ENCODE assay signal across 20 mouse cellular contexts in the genomic region with DNA sequence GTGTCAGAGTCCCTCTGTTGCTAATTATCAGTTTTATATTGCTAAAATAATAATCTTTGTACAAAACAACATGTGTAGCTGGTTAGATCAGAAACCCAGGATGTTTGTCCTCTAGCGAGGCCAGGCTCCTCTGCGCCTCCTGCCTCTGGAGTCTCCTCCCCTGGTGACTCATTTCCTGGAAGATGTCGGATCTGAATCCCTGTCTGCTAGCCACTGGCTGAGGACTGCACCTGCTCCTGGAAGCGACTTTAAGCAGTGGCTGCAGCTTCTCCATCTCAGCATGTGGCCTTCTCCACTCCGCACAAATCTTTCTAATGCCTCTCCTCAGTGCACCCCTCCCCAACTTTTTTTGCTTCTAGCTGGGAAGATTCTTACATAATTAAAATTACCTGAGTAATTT.
DNase-seq lines count a peak whose midpoint lies in the region; ATAC-seq and TF ChIP-seq lines count a peak whose summit lies in the region.
"Had no signal": no experiment of that assay in that cellular context is flagged by ENCODE, and none has a peak within 500 bp of the region (broad histone marks: within the 10 kb centered on the region; RNA-seq: fewer than 3 reads in every experiment).

No protein-coding gene starts in this region.

- no peak overlapping the region for H3K27ac ChIP-seq in lung, embryonic 14.5 days (ENCODE audit: low read depth)
- H3K27ac ChIP-seq in layer of hippocampus, adult 2 months, result no peak overlapping the region
- H3K27ac ChIP-seq: embryonic facial prominence, embryonic 13.5 days; hindbrain, postnatal 0 days; liver, embryonic 14.5 days had no signal

- TF ChIP-seq CTCF in lung, embryonic 14.5 days (IDR thresholded peaks at IDR 0.05; ENCODE audit: low read depth), result no peak
- TF ChIP-seq CTCF in layer of hippocampus, adult 2 months (conservative IDR thresholded peaks at IDR 0.05), result no peak

- peak; percentile 44; the same call in 1 of the 2 replicates for ATAC-seq in lung, embryonic 14.5 days (ENCODE audit: insufficient read depth)

- no peaks in the 10 kb centered on the region for H3K27me3 ChIP-seq in lung, embryonic 14.5 days (ENCODE audit: insufficient read depth, low read length)
- H3K27me3 ChIP-seq: embryonic facial prominence, embryonic 13.5 days; limb, embryonic 12.5 days; neural tube, embryonic 13.5 days had no signal

- H3K9me3 ChIP-seq in lung, embryonic 14.5 days (ENCODE audit: low read depth, low read length), result no peaks in the 10 kb centered on the region
- H3K9me3 ChIP-seq: embryonic facial prominence, embryonic 13.5 days; G1E; limb, embryonic 12.5 days; neural tube, embryonic 13.5 days had no signal

- H3K4me2 ChIP-seq in lung, embryonic 14.5 days, result no peak overlapping the region
- H3K4me2 ChIP-seq: embryonic facial prominence, embryonic 13.5 days; limb, embryonic 12.5 days; neural tube, embryonic 13.5 days had no signal

- H3K4me3 ChIP-seq in lung, embryonic 14.5 days (ENCODE audit: low read depth, low read length), result no peak overlapping the region
- no peak overlapping the region for H3K4me3 ChIP-seq in layer of hippocampus, adult 2 months
- H3K4me3 ChIP-seq: embryonic facial prominence, embryonic 13.5 days; limb, embryonic 12.5 days; neural tube, embryonic 13.5 days had no signal

- H3K9ac ChIP-seq in lung, embryonic 14.5 days, result no peak overlapping the region
- H3K9ac ChIP-seq: embryonic facial prominence, embryonic 13.5 days; limb, embryonic 12.5 days; liver, embryonic 14.5 days; neural tube, embryonic 13.5 days had no signal

- 55% methylated on average over 5 of the region's 5 CpGs for WGBS in lung, embryonic 14.5 days

- H3K4me1 ChIP-seq in lung, embryonic 14.5 days (ENCODE audit: insufficient read depth), result no peaks in the 10 kb centered on the region
- H3K4me1 ChIP-seq: embryonic facial prominence, embryonic 13.5 days had no signal

- peak; percentile 23 for DNase-seq in embryo, embryonic 11 days
- DNase-seq in embryo, embryonic 10.5 days (ENCODE audit: low spot score), result no peak
- no peak for DNase-seq in lung, embryonic 14.5 days
- no peak for DNase-seq in lung, postnatal 36 days
- peak; percentile 48 for DNase-seq in adrenal gland, postnatal 14 days
- DNase-seq in thymus, postnatal 0 days (ENCODE audit: low spot score), result no peak
- DNase-seq in layer of hippocampus, adult 2 months (ENCODE audit: low spot score in 2 of 2), result no peak
- DNase-seq: gastrocnemius, postnatal 10 days; kidney, adult 2 months; kidney, postnatal 14 days; layer of hippocampus, adult 9-11 months; lung, postnatal 10 days; right cerebral cortex, postnatal 14 days; thymus, postnatal 25 days had no signal

- H3K36me3 ChIP-seq in lung, embryonic 14.5 days (ENCODE audit: insufficient read depth), result peaks cover 26% of the 10 kb centered on the region; the same call in 1 of the 2 replicates

Comparison
In these comparisons a context has a peak if more than half of its experiments do, and no peak if none do; other contexts are left out.
1. DNase-seq: peak in embryo, embryonic 11 days (single experiment) and adrenal gland, postnatal 14 days (single experiment); none in embryo, embryonic 10.5 days (single experiment), lung, embryonic 14.5 days (single experiment), lung, postnatal 36 days (single experiment), thymus, postnatal 0 days (single experiment) and layer of hippocampus, adult 2 months (0 of 2).